Mouse (Mus musculus) thymus, postnatal 0 days (tissue): ENCODE data around the gene Ralgps1. TPM values are rescaled to one million over a fixed set of nuclear protein-coding genes. Genes with fewer than 3 reads are reported as not detected.

Experiments used
- DNase-seq: peaks from one replicate; pipeline ENCODE4 v3.0.0-alpha.2; 2015; ENCODE audit warnings: low spot score
- polyA plus RNA-seq: library from polyadenylated mRNA; unstranded; fragments of >200 nt; fragmentation: Nextera tagmentation; extraction: Ambion mirVana; gene quantifications from 2 replicates; pipeline ENCODE4 v1.2.1, GENCODE M21; 2015

Gene Ralgps1
- polyA plus RNA-seq, 1 experiment from 2014 or later, result 5.5 TPM

DNA sequence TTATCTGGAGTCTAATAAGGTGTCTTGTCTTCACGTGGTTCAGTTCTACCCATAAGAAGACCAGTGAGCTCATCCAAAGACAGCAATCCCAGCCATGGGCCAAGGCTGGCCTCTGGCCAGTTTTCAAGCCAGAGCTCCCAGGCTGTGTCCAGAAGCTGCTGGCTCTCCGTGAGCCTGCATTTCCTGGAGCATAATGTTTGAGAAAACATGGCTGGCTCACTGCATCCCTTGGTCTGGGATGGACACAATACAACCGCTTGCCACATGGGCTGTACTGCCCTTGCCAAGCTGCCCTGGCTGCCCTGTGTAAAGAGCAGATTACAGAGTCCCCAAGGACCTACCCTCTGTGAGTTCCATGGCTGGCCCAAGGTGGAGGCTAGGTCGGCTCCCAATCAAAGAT, 88.4 kb downstream of the Ralgps1 start:
- DNase-seq, result no peak

DNA sequence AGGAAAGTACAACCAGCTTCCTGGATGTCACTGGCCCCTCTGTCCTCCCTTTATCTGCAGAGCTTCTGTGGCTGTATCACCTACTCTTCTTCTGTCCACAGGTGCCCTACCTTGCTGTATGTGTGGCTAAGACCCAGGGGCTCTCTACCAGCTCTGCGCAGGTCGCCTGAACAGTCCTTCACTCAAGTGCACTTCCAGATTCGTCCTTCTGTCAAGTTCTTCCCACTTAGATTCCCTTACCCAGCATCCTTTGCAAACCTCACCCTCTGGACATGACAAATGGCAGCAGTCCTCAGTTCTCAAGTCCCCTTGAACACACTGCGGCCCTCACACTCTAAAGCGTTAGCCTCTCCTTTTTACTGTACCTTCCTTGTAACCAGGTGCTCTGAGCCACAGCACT, 89.5 kb downstream of the Ralgps1 start:
- no peak for DNase-seq

DNA sequence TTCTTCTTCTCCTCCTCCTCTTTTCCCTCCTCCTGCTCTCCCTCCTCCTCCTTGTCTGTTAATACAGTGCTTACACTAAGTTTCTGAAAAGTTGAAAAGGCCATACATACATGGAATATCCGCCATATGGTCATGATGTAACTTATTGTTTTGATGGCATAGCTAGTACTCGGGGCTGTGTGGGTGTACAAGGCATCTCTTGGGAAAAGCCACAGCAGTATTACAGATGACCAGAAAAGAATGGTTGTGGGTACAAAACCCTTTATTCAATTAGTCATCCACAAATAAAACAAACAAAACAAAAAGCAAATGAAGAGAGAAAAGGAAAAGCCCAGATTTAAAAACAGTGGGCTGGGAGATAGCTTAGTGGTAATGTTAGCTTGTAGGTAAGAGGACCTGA, 90.8 kb downstream of the Ralgps1 start:
- no peak for DNase-seq

DNA sequence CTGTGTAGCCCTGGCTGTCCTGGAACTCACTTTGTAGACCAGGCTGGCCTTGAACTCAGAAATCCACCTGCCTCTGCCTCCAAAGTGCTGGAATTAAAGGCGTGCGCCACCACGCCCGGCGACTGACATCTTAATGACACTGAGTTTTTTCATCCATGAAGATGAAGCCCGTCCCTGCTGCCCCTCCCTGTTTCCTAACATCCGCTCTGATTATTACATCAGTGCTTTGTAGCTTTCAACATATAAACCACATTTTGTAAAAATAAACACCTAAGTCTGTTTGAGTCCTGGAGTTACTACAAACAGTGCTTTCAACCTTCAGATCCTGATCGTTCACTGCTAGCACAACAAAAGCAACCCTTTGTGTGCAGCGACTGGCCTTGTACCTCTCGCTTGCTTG, 91.5 kb downstream of the Ralgps1 start:
- DNase-seq, result no peak

DNA sequence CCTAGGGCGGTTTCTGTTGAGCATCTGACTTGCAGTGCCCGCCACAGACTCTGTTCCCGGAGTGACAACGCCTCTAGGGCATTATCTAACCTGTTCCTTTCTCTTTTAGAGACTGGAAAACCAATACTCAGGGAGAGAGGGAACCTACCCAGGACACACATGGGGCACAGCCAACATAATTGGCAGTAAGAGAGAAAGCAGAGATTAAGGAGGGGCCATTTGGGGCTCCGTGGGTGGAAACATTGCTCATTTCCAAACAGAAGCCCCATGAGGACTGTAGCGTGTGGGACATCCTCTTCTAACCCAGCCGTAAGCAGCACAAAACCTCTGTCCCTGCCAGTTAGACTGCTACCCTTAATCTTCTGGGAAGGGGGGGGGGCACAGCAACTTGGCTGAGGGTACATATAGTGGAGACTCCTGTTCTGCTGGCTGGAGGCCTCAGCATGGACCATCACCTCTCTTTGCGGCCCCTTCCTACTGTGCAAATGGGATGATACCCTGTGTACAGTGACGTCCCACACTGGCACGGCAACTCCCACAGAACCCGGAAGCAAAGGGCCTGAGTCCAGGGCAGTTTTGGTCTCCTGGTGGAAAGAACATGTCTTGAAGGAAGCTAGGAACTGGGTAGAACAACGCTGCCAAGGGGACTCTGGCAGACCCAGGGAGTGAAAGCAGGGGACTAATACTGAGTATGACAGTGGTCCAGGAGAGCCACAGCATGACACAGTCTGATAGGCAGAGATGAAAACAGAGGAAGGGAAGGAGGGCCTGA, 96.4 kb downstream of the Ralgps1 start:
- no peak for DNase-seq

DNA sequence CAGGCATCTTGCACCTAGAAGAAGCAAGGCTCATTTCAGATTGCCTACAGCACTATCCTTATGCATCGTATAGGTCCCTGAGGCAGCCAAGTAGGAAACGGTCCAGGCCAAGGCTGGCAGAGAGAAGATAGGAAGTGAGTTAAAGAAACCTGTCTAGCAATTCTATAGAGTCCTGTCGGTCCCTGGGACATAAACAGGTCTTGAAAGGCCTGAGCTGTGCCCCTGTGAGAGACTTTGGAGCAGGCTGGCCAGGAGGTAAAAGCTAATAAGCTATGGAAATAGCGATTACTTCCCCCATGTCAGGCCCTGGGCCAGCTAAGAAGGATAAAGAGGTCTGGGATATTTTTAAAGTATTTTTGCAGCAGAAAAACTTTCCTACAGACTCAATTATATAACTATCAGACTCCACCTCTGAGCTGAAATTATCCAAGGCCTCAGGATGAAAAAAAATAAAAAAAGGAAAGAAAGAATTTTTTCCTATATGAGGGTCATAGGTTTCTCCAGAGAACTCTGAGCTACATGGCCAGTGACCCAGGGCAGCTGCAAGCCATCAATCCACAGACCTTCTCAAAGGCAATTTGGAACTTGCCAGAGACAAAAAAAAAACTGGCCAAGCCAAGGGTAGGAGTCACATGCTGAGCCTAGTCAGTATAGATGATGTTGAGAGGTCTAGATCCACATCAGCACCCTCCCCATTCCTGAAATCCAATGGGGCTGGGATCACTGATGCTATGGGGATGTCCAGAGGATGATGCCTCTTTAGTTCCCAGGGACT, 98.4 kb downstream of the Ralgps1 start:
- no peak for DNase-seq

DNA sequence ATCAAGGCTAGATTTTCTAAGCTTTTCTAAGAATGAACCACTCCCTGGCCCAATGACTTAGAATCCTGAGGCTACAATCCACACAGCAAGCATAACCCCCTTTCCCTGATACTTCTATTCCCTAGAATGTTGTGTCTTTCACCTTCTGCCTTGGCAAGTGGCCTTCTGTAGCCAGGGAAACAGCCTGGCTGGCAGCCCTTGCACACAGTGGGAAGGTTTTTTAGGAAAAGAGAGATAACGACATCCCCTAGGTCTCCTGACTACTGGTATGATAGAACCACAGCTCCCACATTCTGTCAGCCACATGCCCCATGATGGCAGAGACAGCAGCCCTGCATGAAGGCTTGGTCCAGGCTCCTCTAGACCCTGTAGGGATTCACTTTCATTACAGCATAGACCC, 99.8 kb downstream of the Ralgps1 start:
- DNase-seq, result no peak

DNA sequence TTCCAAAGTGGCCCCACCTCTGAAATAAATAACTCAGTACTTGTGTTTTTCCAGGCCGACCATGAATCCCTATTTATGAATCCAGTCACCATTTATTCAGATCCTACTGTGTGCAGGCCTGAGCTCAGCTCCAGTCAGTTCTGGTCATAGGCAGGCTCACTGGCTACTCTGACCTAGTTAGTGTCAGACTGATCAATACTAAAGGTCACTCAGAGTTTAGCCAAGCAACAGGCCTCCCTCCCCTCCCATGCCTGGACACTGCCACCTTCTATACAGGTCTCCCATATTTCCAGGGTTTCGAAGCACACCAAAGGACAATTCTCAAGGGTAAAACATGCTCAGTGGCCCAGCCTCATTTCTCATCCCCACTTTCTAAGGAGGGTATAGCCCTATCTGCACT, 100.7 kb downstream of the Ralgps1 start:
- no peak for DNase-seq

DNA sequence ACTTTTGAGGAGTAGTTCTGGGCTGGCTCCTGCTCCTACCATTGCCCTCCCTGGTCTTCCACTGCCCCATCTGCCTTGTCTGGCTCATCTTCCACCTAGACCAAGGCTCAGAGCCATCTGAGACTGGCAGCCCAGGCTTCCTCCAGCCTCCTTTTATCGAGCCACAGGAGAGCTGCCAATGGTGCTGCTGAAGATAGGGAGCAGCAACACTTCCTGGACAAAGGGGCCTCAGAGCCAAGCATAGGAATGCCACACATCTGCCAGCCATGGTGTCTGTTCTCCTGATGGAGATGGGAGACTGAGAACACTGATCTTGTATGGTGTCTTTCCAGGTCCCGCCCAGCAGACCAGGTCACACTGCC, 102.2 kb downstream of the Ralgps1 start:
- no peak for DNase-seq

DNA sequence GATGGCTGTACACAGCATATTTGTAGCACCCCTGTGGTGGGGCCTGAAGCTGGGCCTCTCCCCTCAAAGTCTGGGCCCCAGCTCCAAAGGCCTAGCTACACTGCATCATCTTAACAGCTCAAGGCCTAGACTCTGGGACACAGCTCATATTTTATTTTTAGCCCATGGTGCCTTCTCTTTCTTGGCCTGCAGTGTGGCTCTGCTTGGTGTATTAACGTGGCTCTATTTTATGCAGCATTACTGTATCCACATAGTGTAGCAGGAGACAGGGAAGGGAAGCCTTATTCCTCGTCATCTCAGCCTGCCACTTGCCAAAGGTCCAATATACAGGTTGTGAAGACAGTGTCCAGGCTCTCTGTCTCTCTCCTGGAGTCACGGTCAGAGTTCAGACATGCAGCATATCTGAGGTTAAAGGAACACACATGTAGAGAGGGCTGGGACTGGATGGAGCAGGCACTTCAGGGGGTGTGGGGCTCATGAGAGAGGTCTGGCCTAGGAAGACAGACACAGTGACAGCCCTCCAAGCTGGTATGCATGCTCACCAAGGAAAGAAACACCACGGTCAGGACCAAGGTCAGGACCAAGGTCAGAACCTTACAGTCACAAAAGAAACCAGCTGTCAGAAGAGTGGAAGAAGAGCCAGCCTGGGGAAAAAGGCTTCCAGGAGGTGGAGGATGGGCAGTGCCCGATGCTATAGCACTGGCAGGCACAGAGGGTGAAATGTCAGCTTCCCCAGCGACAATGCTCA, 102.7 kb downstream of the Ralgps1 start:
- no peak for DNase-seq

DNA sequence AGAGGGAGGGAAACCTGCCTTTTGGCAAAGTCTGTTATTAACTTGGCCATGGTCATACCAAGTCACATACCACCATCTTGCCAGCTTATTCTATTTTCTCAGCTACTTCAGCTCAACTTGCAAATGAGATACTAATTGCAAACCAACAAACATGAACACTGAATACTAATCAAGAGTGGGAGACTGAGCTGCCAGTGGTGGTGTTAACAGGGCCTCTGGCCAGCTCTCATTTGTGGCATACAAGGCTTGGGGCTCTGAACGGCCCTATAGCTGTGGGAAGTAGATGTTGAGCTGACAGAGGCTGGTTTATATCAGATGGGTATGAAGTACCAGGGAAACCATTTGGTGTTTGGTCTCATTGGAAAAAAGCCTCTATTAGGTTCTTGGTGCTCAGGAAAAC, 104.2 kb downstream of the Ralgps1 start:
- DNase-seq, result no peak

DNA sequence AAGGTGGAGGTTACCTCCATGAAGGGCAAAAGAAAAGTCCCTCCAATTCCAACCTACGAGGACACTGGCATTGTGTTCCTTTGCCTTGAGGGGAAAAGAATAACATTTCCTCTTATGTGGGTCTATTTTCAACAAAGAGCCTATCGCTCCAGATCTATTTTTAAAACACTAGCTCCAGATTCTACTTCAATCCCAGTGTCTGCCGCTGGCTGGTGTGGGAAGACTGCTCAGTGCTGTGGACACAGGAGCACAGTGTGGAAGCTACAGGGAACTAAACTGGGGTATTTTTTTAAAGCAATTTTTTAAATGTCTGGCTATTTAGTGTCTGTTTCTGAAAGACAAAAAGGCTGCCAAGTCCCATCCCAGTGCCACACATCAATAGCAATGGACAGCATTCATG, 105.5 kb downstream of the Ralgps1 start:
- no peak for DNase-seq

DNA sequence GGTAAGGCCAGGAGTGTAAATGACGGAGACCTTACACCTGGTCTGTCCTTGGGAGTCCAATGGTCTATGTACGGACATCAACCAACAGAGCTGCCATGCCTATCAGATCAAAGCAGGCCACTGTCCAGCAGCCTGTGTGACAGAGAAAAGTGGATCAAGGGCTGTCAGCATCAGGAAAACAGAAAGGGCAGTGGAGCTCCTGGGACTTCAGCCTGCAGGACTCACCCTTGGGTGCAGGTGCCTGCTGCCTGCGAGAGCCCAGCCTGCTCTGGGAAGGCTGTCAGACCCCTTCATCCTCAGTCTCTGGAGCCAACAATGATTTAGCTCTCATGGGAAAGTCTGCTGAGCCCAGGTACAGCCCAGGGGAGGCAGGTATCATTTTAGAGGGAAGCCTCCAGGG, 109.8 kb downstream of the Ralgps1 start:
- DNase-seq, result no peak

DNA sequence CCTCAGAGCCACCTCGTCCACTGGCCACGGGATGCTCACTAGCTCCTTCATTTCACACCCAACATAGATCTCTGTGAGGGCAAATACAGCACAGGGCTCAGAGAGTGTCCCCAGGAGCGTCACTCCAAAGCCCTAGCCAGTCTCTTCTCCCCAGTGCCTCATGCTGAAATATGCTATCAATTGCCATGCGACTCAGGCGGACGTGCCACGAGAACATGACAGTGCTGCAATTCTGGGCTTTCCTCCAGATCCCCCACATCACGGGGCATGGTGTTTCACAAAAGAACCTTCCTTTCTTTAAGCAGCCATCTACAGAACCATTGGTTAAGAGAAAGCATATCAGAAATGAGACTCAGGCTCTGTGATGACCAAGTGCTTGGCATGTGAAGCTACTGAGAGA, 110.5 kb downstream of the Ralgps1 start:
- no peak for DNase-seq

DNA sequence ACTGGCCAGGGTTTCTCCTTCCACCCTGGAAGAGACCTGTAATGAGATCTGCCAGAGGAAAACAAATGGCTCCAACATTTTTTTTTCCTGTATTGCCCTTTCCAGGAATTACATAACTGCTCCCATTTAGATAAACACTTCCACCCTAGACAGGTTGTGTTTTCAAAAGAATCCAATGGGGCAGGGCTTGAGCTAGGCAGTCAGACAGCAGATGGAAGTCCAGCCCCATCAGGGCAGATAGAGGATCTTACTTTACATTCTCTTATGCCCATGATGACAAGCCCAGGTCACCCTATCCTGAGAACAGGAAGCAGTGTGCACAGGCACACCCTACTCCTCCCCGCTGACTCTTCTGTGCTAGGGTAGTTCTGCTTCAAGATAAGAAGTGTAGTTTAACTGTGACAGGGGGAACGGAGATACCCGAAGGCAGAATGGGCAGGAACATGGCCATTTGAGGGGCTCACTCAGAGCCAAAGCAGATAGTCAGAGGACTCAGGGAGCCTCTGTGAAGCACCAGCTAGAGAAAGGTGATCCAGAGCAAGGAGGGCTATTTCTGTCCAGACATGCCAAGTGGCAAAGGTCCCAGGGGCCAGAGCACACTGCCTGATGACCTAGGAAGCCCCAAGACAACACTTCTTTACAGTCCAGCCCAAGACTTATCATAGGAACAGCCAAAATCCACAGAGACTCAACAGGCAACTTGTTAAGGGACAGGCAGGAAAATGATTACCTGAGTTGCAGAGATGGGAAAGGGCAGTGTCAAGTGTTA, 114.3 kb downstream of the Ralgps1 start:
- DNase-seq, result no peak

DNA sequence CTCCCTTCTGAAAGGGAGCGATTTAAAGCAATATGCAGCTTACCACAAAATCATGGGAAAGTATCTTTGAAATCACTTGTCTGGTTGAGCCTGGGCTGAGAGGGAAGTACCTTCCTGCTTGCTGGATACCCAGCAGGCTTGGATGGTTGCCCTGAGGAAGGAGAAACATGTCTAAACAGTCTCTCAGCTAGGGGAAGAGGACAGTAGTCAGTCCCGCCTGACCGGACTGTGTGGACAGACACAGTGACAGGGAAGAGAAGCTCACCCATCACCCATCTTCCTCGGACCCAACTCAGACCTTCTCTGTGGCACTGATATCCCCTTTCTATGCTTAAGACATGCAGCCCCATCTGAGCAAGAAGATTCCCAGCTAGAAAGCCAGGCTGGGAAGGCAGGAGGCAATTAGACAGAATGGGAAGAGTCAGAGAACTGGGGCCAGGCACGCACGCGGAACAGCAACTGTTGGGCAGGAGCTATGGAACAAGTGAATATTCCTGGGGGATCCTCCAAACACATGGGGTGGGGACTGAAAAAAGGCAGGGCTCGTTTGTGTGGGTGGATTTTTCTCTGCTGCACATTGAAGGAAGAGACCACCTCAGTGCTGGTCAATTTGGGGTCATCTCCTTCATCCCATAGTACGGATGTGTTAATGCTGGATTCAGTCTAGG, 116.8 kb downstream of the Ralgps1 start:
- DNase-seq, result no peak

DNA sequence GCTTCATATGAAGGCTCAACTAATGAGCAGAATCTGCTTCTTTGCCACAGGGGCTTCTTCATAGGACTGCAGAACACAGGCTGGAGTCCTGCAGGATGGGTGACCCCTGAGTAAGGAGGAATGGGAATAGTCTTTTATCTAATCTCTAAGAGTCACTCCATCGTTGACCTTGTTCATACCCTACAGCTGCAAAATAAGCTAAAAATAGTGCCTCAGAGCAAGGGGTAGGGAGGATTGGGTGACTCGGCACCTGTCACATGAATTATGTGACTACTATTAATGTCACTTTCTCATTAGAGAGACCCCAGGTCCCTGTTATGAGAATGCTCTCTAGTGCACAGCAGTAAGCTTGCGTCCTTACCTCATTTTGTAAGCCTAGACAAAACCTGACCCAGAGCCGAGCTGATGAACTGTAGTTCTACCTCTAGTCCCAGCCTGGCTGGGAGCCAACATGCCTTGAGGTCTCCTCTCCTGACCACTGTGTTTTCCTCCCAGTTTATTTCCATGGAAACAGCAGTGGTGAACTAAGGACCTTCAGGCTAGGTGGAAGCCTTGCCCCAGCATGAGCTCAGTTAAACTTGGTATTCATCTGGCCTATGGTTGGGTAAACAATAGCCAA, 117.6 kb downstream of the Ralgps1 start:
- no peak for DNase-seq

DNA sequence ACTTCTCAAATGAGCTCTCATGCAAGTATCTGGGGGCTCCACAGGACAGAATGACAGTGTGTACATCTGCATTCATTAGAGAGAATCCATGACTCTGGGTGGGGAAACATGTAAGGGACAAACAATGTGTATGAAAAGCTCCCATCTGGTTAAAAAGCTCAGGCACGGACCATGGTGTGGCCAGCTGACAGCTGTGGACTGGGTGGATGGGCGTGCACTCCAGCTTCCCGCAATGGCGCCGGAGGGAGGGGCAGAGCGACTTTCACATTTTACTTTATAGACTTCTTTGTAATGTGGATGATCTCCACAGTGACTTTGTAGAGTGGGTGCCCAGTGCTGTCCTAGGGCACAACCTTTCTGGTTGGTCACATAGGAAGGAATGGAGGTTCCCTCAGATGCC, 118.5 kb downstream of the Ralgps1 start:
- DNase-seq, result no peak

DNA sequence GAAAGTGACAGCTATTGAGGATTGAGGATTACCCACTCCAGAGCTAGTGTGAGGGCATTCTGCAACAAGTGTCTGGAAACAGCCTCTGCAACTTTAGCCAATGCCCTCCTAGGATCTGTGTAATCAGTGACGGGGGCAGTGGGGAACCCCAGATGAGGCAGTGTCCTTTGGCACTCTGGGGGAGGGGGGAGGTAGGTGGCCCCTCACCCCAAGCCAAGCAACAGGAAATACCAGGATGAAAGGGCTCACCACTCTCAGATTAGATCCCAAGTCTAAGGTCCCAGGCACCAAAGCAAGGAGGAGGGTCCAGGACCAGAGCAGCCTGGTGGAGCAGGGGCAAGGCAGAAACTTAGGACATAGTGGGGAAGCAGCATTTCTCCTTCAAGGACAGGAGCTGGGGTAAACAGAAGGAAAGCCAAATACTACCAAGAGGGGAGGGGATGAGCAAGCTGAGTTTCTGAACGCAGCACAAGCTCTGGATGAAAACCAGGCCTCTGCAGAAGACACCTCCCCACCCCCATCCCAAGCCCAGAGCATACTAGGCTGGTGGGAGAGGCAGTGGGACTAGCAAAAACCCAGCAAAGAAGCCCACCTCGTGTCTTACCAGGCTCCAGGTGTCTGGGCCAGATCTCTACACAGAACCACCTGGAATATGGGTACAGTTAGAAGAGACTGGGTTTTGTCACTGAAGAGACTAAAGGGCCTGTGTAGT, 121.2 kb downstream of the Ralgps1 start:
- no peak for DNase-seq

DNA sequence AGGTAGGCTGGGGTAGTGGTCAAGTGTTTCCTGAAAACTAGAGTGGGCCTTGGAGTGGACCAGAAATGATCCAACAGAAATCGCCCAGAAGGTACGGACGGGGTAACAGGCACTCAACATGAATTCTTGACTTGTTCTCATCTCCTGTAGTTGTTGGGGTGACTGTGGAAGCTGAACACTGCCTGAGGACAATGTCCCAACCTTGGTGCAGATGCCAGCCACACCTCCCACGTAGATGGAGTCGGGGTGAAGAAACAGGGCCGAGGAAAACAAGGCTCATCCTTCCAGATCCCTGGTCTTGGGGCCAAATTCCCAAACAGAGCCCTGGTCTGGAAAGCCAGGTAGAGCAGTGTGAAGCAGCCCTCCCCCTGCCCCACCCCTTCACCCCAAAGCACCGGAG, 122.7 kb downstream of the Ralgps1 start:
- DNase-seq, result no peak
